Mouse (Mus musculus) lung, postnatal 25 days (tissue): ENCODE data around the gene Kdm4c.
"Not testable (repeated sequence)": the region's sequence is repeated elsewhere in the genome, so short reads cannot be mapped to it uniquely, and the experiment has no call there.

Source experiments
- DNase-seq: peaks from one replicate; pipeline ENCODE4 v3.0.0; 2022; ENCODE audit warnings: low spot score

Kdm4c gene

DNA sequence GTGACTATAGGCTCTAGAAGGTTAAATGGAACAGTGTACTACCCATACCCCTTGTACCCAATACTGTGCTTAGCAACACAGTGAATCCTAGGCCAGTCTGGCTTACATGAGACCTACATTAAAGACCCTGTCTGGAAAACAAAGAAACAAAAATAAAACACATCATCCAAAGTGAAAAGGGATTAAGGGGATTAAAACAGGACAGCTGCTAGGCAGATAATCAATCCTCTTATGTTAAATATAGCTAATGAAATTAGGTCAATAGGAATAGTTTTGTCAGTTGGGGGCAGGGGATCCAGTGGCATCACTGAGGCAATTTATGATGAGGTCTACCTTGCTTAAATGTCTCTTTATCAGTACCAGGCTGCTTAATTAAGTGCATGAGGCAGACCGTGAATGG is at the start of gene Kdm4c:
Kdm4c (plus strand) TSS at position 322 of the 400 bp plus-strand sequence.
- no peak for DNase-seq

DNA sequence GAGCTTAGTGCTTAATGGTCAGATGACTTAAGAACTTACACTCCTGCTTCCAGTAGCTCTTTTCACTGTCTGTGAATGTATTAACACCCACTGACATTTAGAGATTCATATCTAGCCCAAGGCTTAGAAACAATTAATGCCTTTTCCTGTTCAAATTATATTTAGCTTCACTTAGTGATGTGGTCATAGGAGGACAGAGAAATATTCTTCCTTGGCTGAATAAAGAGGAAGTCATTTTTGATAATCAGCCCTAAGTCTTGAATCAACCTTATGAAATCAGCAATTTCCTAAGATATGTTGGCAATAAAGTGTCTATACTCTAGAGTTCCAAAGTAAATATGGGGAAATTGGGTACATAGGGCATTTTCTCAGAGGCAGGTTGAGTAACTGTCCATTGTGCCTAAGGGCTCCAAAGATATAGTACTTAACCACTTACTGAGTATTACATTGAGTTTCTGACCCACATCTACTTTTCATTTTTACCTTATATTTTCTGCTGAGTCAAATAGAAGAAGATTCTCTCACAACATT is 41.0 kb upstream of the Kdm4c start:
- no peak for DNase-seq

DNA sequence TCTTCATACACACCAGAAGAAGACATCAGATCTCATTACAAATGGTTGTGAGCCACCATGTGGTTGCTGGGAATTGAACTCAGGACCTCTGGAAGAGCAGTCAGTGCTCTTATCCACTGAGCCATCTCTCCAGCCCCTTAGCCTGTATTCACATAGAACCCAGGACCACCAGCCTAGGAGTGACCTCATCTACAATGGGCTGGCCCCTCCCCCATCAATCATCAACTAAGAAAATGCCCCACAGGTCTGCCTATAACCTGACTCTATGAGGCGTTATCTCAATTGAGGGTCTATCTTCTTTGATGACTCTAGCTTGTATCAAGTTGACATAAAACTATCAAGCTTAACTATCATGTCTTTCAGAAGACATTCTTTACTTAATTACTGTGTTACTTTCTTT is 20.5 kb upstream of the Kdm4c start:
- DNase-seq, result not testable (repeated sequence)

DNA sequence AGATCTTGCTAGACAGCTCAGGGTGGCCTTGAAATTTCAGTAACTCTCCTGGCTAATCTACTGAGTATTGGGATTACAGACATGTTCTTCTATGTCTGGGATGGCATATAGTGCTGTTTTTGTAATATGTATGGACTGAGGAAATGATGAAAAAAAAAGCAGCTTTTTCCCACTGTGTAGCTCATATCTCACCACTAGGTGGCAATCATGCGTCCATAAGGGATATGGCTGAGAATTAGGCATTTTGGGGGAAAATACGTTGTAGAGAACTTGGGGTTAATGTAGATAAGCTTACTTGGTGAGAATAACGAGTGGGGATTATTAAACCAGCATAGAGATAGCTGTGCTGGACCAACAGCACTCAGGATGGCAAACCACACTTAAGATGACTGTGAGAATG is 19.9 kb upstream of the Kdm4c start:
- no peak for DNase-seq

DNA sequence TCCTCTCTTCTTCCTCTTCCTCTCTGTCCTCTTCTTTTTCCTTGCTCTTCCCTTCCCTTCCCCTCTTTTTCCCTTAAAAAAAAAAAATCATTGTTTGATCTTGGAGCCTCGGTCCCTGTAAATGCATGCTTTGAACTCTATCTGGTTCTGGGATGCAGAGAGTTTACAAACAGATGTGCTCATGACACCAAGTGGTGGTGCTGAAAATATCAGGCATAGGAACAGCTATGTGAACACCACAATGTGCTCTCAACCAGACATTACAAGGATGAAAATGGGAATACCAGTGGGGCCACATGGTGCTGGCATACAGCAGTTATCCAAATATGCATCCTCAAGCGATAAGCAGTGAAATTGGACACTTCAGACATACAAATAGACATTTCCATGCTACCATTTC is 18.1 kb upstream of the Kdm4c start:
- no peak for DNase-seq

DNA sequence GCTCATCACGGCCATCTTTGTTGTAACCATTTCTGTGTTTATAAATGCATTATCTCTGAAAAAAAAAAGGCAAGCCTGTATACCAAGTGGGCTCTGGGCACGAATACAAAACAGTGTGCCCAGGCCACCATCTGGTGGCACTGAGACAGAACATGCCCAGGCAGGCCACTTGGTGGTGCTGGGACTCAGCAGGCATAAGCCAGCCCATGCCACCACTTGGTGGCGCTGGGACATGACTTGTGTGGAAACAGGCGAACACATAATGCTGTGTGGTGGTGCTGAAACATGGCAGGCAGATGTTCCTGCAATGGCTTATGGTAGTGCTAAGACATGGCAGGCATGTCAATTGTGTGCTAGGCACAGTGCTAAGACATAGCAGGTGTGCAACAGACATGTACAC is 11.3 kb upstream of the Kdm4c start:
- DNase-seq, result no peak

DNA sequence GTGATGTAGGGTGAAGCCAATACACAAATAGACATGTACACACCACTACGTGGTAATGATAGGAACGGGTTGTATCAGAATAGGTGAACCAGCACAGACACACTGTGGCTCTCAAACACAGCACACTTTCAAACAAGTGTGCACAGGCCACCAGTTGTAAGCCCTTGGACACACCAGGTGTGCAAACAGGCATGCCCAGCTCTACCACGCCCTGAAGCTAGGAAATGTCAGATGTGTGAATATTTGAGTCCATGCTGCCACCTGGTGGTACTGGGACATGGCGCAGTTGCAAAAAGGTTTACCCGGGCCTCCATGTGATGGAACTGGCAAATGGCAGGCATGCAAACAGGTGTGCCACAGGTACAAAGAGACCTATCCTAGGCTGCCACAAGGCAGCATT is 10.9 kb upstream of the Kdm4c start:
- DNase-seq, result peak; percentile 34

DNA sequence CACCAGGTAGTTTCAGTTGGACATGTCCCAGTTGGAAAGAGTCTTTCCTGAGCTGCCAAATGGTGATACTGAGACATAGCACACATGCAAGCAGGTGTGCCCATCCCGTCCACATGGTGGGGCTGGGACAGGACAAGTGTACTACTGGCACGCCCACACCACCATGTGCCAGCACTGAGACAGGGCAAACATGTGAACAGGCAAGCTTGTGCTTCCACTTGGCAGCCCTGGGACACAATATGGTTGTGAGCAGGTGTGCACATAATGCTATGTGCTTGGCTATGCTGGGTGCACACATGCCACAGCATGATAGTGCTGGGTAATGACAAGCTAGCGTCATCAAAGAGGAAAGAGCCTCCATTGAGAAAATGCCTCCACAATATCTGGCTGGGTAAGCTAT is 8.8 kb upstream of the Kdm4c start:
- DNase-seq, result no peak

DNA sequence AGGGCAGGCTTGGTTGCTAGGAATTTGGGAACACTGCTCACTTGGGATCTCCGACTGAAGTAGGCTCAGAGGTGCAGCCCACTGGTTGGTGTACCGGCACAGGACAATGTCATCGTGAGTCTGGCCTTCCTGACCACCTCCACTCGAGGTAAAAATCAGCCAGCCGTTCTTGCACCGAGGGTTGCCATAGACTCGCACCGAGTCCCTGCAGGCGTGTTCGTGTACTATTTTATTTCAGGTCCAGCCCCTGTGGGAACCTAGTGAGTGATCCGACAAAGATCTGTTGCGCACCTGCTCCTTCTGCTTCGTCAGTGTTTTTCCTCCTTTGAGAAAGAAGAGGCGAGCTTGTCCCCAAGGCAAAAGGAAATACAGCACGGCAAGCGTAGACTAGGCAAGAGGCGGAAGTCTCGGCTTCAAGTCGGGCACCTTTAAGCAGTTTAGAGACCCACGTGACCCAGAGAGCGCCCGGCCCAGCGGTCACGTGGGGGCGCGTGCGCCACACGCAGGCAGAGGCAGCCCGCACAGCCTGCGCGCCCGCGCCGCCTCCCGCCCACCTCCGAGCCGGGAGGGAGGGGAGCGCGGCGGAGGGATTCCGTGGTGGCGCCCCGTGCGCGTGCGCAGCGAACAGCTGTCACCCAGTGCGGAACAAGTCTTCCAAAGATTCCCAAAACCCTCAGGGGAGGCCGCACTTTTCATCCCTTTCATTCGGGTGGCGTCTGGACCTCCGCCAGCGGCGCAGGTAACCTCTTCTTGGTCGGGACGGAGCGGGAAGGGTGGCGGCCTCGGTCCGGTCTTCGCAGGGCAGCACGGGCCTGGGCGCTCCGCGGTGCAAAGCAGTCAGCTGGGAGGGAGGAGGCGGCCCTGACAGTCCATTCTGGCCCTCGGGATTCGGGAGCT is 9.3 kb downstream of the Kdm4c start:
- DNase-seq, result peak; percentile 97

DNA sequence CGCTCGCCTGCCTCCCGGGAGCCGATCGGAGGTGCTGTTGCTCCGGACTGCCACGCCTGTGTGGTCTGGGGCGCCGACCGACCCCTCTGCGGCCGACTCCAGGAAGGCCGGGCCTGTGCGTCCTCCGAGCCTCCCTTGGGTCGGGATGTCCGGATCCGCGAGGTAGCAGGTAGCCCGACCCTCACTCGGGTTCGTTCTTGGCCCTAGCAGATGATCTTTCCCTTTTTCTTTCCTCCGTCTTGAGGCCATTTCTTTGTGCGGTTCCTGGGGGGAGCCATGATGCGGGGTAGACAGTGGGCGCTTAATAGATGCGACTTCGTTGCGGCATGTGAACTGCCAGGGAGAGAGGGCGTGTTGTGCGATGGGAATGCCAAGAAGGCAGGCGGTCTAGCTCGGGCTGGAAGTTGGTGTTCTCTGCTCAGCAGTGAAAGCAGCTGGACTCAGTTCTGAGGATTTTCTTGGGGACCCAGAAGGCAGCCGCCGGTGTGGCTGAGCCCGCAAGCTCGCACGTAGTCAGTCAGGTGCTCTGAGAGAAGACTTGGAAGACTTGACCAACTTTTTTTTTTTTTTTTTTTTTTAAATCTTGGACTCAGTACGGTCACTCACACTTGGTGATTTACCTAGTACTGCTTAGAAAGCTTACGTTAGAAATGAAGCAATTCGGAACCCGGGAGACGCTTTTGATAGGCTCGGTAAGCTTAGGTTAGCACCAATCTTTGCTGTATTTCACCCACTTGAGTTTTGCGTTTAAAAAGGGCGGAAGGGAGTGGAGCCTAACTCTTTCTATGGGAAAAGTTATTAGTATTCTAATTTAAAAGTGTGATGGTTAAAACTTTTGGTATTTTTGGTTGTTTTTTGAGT is 10.2 kb downstream of the Kdm4c start:
- peak; percentile 35 for DNase-seq

DNA sequence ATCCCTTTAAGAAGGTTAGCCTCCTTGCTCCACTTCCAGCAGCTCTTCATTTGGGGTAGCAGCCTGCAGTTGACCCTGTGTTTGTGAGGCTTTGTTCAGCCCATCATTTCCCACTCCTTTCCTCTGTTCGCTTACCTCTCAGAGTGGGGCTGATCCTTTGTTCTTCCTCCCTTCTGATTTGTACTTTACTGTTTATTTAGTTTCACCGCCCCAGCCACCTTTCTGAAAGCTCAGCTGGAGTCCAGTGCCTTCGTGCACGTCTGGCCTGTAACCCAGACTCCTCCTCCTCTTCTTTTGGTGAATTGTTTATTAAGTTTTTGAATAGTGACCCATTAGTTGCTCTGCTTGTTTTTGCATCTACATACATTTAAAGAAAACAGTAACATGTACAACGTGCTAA is 15.6 kb downstream of the Kdm4c start:
- no peak for DNase-seq

DNA sequence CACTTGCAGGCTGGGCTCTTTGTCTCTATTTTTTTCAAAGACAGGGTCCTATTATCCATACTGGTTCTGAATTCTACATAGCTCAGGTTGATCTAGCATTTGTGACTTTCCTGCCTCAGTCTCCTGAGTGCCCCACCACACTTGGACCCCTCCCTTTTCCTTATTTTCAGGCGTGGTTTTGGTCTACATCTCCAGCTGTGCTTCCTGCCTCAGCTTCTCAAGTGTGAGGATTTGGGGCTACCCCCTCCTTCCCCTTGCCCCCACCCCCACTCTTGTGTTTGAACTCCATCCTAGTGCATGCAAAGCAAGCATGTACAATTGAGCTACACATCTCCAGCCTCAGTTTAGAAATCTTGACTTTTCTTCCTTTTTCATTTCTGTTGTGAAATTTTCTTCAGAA is 16.2 kb downstream of the Kdm4c start:
- no peak for DNase-seq

DNA sequence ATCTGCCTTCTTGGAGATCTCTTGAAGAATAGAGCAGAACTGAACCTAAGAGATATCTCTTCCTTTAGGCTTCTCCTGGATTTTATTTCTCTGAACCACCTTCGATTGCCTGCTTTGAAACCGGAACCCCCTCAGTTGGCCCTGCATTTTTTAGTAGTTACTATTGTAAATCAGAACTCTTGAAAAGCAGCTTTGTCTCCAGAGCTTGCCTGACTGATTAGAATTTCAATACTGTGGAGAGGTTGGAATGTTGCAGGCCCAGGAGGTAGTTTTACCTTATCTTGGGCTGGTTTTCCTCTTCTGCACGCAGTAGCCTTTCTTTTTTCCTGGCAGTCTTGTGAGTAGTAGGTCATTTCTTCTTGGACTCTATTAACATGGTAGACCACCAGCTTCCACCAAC is 17.0 kb downstream of the Kdm4c start:
- no peak for DNase-seq

DNA sequence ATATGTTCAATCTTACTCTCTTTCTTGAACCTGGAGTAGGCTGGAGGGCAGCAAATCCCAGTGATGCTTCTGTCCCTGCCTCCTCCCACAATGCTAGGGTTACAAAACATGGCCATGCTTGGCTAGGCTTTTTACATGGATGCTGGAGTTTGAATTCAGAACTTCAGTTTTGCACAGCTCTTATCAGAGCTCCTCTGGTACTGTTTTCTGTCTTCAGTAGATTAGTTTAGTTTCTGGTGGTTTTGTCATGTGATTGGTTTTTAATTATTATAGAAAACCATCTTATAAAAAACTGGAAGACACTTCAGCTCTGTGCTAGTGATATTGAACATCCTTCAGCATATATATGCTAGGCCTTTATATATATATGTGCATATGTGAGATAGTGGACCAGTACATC is 19.6 kb downstream of the Kdm4c start:
- DNase-seq, result no peak

DNA sequence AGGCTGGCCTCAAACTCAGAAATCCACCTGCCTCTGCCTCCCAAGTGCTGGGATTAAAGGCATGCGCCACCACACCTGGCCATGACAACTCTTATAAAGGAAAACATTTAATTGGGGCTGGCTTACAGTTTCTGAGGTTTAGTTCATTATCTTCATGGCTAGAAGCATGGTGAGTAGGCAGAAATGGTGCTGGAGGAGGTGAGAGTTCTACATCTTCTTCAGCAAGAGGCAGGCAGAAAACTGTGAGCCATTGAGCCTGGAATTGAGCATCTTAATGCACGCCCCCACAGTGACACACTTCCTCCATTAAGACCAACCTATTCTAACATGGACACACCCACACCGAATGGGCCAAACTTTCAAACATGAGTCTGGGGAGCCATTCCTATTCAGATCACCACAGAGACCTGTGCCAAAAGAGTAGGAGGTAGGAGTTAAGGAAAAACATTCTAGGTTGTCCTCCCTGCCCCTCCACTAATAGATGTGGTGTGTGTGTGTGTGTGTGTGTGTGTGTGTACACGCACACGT is 22.2 kb downstream of the Kdm4c start:
- DNase-seq, result no peak

DNA sequence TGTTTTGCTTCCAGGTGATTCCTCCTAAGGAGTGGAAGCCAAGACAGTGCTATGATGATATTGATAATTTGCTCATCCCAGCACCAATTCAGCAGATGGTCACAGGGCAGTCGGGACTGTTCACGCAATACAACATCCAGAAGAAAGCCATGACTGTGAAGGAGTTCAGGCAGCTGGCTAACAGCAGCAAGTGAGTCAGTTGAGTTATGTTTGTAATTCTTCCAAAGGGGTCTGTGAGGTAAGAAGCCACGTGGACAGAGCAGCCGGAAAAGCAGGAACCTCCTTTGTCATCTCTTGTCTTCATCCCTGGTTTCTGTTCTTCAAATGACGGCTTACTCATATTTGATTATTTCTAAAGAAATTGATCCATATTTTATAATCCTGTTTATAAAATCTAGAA is 28.9 kb downstream of the Kdm4c start:
- DNase-seq, result no peak

DNA sequence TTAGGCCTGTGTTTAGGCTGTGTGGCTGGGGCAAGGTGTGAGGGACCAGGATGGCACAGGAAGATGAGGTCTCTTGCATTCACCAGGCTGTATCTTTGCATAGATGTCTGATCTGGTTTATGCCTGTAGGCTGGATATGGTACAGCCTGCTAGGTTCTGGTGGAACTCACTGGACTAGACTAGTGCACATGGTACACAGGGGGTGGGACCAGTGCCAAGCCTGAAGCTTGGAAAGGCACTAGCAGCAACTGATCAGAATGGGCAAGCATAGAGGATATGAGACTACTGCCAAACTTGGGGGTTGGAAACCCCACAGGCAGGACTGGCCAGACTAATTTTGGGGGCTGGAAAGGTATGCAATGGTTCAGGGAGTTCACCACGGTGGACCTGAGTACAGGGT is 35.2 kb downstream of the Kdm4c start:
- DNase-seq, result no peak

DNA sequence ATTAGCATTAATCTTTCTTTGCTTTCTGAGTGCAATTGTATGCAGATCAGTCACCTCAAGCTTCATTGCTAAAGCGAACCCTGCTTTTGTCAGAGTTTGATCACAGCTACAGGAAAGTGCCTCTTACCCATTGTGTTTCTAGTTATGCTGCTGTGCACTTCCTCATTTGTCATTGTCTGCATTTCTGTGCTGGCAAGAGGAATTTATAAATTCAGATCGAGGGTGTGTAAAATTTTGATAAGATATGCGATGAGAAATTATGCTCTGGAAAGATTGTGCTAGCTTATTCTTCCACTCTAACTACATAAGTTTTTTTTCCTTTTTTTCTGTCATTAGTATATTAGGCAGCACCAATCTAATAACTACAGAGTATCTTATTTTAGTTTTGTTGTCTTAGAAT is 37.9 kb downstream of the Kdm4c start:
- no peak for DNase-seq

DNA sequence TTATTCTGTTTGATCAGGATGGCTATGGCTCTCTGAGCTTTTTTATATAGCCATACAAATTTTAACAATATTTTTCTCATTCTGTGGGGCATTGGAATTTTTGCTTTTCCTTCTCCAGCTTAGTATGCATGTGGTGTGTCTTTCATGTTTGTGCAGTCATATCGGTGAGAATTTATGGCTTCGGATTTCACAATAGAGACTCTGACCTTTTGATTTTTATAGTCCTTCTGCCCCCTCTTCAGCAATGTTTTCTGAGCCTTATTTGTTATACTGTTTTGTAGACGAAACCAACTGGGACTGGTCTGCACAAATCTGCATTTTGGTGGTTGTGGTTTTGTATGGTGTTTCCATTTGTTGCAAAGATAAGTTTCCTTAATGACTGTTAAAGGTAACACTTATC is 45.6 kb downstream of the Kdm4c start:
- DNase-seq, result no peak

DNA sequence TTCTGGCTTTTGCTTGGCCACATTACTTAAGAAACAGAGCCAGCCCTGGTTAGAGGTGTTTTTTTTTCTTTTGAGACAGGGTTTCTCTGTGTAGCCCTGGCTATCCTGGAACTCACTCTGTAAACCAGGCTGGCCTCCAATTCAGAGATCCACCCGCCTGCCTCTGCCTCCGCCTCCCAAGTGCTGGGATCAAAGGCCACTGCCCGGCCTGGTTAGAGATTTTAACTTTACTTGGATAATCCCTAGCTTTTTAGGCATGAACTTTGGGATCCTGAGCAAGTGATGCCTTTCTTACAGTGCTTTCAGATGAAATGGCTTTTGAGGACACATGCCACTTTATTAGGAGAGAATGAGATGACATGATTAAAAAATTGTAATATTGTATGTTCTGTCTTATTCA is 52.4 kb downstream of the Kdm4c start:
- no peak for DNase-seq

DNA sequence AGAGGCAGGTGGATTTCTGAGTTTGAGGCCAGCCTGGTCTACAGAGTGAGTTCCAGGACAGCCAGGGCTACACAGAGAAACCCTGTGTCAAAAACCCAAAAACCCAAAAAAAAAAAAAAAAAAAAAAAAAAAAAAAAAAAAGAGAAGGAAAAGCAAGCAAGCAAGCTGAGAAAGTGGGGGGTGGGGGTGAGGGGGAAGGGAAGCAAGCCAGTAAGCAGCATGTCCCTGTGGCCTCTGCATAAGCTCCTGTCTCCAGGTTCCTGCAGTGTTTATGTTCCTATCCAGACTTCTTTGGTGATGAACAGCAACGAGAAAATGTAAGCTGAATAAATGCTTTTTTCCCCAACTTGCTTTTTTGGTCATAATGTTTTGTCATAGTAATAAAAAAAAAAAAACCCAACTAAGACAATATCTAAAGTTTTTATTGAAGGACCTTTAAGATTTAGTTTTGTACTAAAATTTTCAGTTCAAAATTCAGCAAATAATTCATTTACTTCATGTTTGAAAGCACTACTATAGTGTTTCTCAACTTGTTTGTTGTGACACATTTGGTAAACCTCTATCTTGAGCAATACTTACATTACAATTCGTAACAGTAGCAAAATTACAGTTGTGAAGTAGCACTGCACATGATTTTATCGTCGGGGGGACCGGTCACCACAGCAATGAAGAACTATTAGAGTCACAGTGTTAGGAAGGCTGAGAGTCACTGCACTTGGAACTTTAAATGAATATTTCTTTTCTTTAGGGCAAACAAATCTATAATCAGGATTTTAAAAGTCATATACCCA is 63.2 kb downstream of the Kdm4c start:
- peak; percentile 2 for DNase-seq

DNA sequence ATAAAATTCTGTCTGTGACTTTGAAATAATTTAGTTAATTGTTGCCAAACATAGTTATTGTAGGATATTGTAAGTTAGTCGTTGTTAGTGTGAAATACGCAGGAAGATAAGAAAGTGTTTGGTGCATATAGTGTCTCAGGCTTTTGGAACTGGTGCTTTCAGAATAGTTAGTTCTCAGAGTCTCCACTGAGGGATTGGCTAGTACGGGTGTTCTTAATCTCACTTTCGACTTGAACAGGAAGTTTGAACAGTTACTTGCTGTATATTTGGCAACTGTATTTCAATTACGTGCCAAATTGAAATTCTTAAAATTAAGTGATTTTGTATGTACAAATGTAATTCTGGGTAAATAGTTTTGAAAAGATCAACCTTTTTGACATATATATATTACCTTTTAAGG is 68.8 kb downstream of the Kdm4c start:
- DNase-seq, result no peak
